Comparison of ENCODE assay signal across 19 mouse cellular contexts in genomic region chr6:37829631-37830030, GRCm38 (mm10). TPM values are rescaled to one million over a fixed set of nuclear protein-coding genes. Genes with fewer than 3 reads are reported as not detected.
DNase-seq lines count a peak whose midpoint lies in the region; ATAC-seq and TF ChIP-seq lines count a peak whose summit lies in the region.
"Had no signal": no experiment of that assay in that cellular context is flagged by ENCODE, and none has a peak within 500 bp of the region (broad histone marks: within the 10 kb centered on the region; RNA-seq: fewer than 3 reads in every experiment).

No protein-coding gene starts in this region.

- no peaks in the 10 kb centered on the region for H3K79me2 ChIP-seq in liver, adult 2 months (ENCODE audit: control insufficient read depth, insufficient read depth, low read length)

- H3K4me2 ChIP-seq in liver, embryonic 12.5 days: no peak overlapping the region

- no peaks in the 10 kb centered on the region for H3K9me3 ChIP-seq in liver, embryonic 12.5 days (replicated peaks)

- H3K4me3 ChIP-seq in liver, adult 2 months (ENCODE audit: insufficient read depth, low read depth, low read length): no peak overlapping the region
- no peak overlapping the region for H3K4me3 ChIP-seq in liver, embryonic 12.5 days

- no peaks in the 10 kb centered on the region for H3K27me3 ChIP-seq in liver, adult 2 months (ENCODE audit: control insufficient read depth, insufficient read depth, low read length)
- no peaks in the 10 kb centered on the region for H3K27me3 ChIP-seq in liver, embryonic 12.5 days (replicated peaks)
- H3K27me3 ChIP-seq: CH12.LX, Patski had no signal

- DNase-seq in liver, adult 2 months (ENCODE audit: extremely low read depth, low read depth, low spot score): peak; percentile 97
- peak; percentile 28 for DNase-seq in yolk sac, embryonic 10.5 days (ENCODE audit: low spot score)
- DNase-seq in cerebellum, postnatal 25 days: no peak
- DNase-seq: adrenal gland, adult 2 months; adrenal gland, adult 8-10 months; adrenal gland, postnatal 10 days; adrenal gland, postnatal 14 days; adrenal gland, postnatal 25 days; adrenal gland, postnatal 36 days; B cell, adult 2 months; cerebellum, adult 11 months; cerebellum, adult 11-12 months; cerebellum, adult 18-20 months had no signal

- H3K4me1 ChIP-seq in liver, adult 2 months (ENCODE audit: control insufficient read depth, insufficient read depth, low read length): peaks cover 6% of the 10 kb centered on the region; the same call in 1 of the 2 replicates
- no peaks in the 10 kb centered on the region for H3K4me1 ChIP-seq in liver, embryonic 12.5 days

- H3K27ac ChIP-seq in liver, adult 2 months (replicated peaks; ENCODE audit: insufficient read depth, low read depth, low read length): no peak overlapping the region; the same call in 1 of the 2 replicates
- no peak overlapping the region for H3K27ac ChIP-seq in liver, embryonic 12.5 days

- no peaks in the 10 kb centered on the region for H3K36me3 ChIP-seq in liver, adult 2 months (ENCODE audit: control insufficient read depth, insufficient read depth, low read length)
- no peaks in the 10 kb centered on the region for H3K36me3 ChIP-seq in liver, embryonic 12.5 days
- H3K36me3 ChIP-seq: G1E had no signal

- TF ChIP-seq POLR2A in liver, adult 2 months (IDR thresholded peaks at IDR 0.05; ENCODE audit: extremely low read depth, insufficient read depth, low read length): no peak

- TF ChIP-seq CTCF in liver, adult 2 months (IDR thresholded peaks at IDR 0.05; ENCODE audit: low read depth, low read length): no peak

- ATAC-seq in liver, embryonic 12.5 days: no peak
- ATAC-seq: activated CD4-positive, CD25-positive, alpha-beta regulatory T cell, adult 4 months; CD4-positive, CD25-positive, alpha-beta regulatory T cell, adult 4 months; Patski had no signal

- no peak overlapping the region for H3K9ac ChIP-seq in liver, adult 2 months (ENCODE audit: low read depth, low read length)
- H3K9ac ChIP-seq in liver, embryonic 12.5 days: no peak overlapping the region

RNA-seq across cellular contexts. Expression of gene Trim24, which starts 41.0 kb away (rescaled TPM):
- 31.1 and 38.3 TPM in 2 replicates for total RNA-seq in liver, adult 2 months (2014; rRNA removed)
- 15.2 and 17.5 TPM in 2 replicates for polyA plus RNA-seq in liver, adult 2 months (2012; rRNA removed)
- 8.8 and 9.3 TPM in 2 replicates for polyA plus RNA-seq in liver, embryonic 12.5 days (2016; fragmentation: Nextera tagmentation; extraction: Ambion mirVana)

Comparison
In these comparisons a context has a peak if more than half of its experiments do, and no peak if none do; other contexts are left out.
1. DNase-seq: peak in liver, adult 2 months (single experiment) and yolk sac, embryonic 10.5 days (single experiment); none in cerebellum, postnatal 25 days (0 of 2).